Mouse (Mus musculus): ENCODE data around the gene Dner.

Gene Dner

DNA sequence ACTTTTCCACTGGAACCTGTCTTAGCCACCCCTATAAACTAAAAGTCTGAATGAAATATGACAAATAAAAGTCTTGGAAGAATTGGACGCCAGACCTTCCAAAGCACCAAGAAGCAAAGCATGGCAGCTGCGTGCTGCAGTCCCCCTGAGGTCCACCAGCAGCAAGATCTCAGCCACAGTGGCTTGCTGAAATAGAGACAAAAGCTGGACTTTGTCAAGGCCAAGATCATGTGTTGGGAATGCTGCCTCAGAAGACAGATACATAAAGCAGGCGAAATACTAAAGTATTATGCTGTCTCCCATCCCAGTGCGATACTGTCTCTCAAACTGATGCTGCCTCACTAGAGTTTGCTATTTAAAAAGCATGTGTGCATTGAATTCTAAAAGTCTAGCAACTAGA, 296.9 kb downstream of the Dner start:
- DNase-seq (ENCODE audit: low read depth, low spot score), result no peak

- DNase-seq (ENCODE audit: low read depth, low spot score), result no peak
Measured at GRCm38 (mm10) chr1:84396787-84397186, 299.2 kb downstream of the Dner start.

- DNase-seq (ENCODE audit: low read depth, low spot score), result no peak
Measured at GRCm38 (mm10) chr1:84395928-84396327, 300.1 kb downstream of the Dner start.

- DNase-seq (ENCODE audit: low read depth, low spot score), result no peak
Measured at GRCm38 (mm10) chr1:84390961-84391360, 305.1 kb downstream of the Dner start.

DNA sequence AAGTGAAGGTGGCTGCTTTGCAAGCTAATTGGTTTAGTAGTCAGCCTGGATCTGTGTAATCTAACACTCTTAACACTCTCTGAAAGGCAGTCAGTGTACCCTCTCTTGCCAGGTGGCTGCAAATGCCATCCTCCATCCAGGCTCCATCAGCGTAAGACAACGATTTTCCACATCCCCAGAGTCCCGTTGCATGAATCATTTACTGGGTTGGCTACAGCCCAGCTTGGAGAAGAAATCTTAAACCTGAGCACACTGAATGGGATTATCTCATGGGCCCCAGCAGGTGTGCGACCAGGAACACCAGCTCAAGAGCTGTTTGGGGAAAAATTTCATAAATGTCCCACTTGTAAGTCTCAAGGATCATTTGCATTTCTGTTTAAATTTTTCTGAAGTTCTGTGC, 308.4 kb downstream of the Dner start:
- DNase-seq (ENCODE audit: low read depth, low spot score), result no peak

DNA sequence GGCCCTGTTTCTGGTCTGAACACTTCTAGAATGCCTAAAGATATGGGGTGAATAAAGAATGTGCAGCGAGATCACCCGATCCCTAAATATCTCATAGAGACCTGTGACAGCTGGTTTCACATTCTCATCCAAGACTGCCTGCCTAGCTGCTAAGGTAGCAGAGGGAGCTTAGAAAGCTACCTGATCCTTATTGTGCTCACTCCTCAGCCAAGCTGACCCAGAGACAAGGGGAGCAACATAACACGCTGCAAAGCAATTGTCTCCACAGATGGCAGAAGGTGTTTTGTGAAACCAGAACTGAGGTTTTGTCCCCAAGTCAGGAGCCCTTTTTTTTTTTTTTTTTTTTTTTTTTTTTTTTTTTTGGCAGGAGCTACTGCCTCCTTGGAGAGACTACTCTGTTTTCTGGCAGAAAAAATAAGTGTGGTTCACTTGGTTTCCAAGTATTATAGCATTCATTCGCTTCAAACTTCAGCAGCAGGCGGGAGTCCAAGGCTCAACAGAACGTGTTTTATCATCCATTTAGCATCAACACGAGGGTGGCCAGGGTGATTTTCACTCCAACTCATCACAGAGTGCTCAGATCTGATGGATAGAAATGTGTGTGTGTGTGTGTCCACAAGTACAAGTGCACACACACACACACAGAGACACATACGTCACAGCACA, 309.4 kb downstream of the Dner start:
- no peak for DNase-seq (ENCODE audit: low read depth, low spot score)

GRCm38 (mm10) chr1:84382709-84383108, 313.3 kb downstream of the Dner start:
- DNase-seq (ENCODE audit: low read depth, low spot score), result no peak

- no peak for DNase-seq (ENCODE audit: low read depth, low spot score)
Measured at GRCm38 (mm10) chr1:84382064-84382463, 314.0 kb downstream of the Dner start.

- no peak for DNase-seq (ENCODE audit: low read depth, low spot score)
Measured at GRCm38 (mm10) chr1:84380895-84381294, 315.1 kb downstream of the Dner start.

GRCm38 (mm10) chr1:84367733-84368132, 328.3 kb downstream of the Dner start:
- no peak for DNase-seq (ENCODE audit: low read depth, low spot score)

- DNase-seq (ENCODE audit: low read depth, low spot score), result no peak
Measured at GRCm38 (mm10) chr1:84366553-84366952, 329.5 kb downstream of the Dner start.

- DNase-seq (ENCODE audit: low read depth, low spot score), result no peak
Measured at GRCm38 (mm10) chr1:84363967-84364366, 332.1 kb downstream of the Dner start, which contains the start of gene Pid1. Gene Pid1, minus strand, starts transcription at chr1:84364180.

- DNase-seq (ENCODE audit: low read depth, low spot score), result no peak
Measured at GRCm38 (mm10) chr1:84362709-84363617, 333.1 kb downstream of the Dner start.

DNA sequence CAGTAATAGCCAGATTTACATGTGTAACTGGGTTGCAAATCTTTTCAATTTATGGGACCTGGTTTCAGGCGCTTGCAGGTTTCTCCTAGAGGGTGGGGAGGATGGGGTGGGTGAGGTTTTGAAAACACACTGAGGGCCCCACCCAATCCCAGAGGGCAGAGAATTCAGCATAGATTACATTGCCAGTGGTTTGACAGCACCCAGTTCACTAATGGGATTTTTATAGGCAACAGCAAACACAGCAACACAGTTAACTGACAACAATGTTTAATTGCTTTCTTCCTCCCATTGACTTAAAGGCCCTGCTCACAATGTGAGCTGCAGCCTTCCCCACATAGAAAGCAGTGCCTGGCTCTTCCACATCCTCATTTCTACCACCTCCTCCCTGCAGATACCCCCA, 333.8 kb downstream of the Dner start:
- DNase-seq (ENCODE audit: low read depth, low spot score), result no peak

GRCm38 (mm10) chr1:84361389-84361788, 334.6 kb downstream of the Dner start:
- no peak for DNase-seq (ENCODE audit: low read depth, low spot score)

GRCm38 (mm10) chr1:84359611-84360500, 336.2 kb downstream of the Dner start:
- DNase-seq (ENCODE audit: low read depth, low spot score), result no peak

- no peak for DNase-seq (ENCODE audit: low read depth, low spot score)
Measured at GRCm38 (mm10) chr1:84357216-84357615, 338.8 kb downstream of the Dner start.

- no peak for DNase-seq (ENCODE audit: low read depth, low spot score)
Measured at GRCm38 (mm10) chr1:84350262-84350661, 345.8 kb downstream of the Dner start.

DNA sequence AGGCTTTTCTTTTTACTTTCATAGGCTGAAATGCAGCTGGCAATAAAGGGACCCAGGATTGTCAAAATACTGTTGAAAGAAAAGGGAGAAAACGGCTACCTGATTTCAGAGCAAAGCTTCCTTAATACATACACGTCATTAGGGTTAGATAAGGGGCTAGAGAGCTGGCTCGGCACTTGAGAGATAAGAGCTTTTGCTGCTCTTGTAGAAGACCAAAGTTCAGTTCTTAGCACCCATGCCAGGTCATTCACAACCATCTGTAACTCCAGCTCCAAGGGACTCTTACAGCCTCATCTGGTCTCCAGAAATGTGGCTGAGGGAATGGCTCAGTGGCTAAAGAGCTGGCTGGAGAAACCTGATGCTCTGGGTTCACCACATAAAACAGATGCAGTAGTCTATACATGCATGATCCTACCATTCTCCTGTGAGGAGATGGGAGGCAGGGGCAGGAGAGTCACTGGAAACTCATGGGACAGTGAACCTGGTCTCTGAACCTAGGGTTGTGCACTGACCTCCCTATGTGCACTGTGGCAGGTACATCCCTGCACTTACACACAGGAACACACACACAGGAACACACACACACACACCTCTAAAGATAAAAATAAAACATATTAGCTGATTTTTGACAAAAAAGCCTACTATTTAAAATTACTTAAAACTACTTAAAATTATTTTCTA, 348.1 kb downstream of the Dner start:
- no peak for DNase-seq (ENCODE audit: low read depth, low spot score)

DNA sequence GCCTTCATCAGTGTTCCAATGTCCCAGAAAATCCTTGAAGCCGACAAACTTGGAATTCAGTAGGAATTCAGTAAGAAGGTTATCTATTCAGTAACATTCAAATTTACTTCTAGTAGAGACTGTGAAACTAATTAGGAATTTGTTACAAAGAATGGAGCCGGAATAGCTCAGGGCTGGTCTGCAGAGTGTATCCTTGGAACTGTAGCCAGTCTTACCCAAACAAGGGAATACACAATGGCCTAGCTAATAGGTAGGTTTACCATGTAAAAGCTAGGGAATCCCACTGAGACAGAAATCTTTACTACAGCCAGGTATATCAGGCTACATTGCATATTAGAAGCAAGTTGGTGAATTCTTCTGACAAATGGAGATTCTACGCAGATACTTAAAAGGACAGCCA, 363.2 kb downstream of the Dner start:
- peak; percentile 88 for DNase-seq (ENCODE audit: low read depth, low spot score)

- DNase-seq (ENCODE audit: low read depth, low spot score), result peak; percentile 46
Measured at GRCm38 (mm10) chr1:84331861-84332260, 364.2 kb downstream of the Dner start.
